Mouse (Mus musculus) stomach, embryonic 14.5 days (tissue): Measurements from ENCODE around the gene Tmem138. TPM values are rescaled to one million over a fixed set of nuclear protein-coding genes. Genes with fewer than 3 reads are reported as not detected.
A peak's percentile ranks its signal among the peaks of the same experiment; 100 is the strongest.

Experiments used
- ATAC-seq: fragments of 200-750 bp; cut with Nextera tagmentation; 2 replicates; pipeline ENCODE4 v1.8.0; 2017; ENCODE audit warnings: low read depth, moderate TSS enrichment; ENCODE audit not compliant: insufficient number of reproducible peaks, insufficient read depth, low FRiP score
- H3K27ac ChIP-seq: fragments of 300-500 bp; sonication (generic); 2 replicates; pipeline ENCODE4 v1.5.1; 2014; ENCODE audit warnings: mild to moderate bottlenecking, low read length, moderate library complexity, mixed read lengths
- H3K27me3 ChIP-seq: fragments of 300-500 bp; sonication (generic); 2 replicates; pipeline ENCODE4 v1.6.1; 2014; ENCODE audit warnings: low read length, control low read depth, mixed read lengths; ENCODE audit not compliant: control insufficient read depth, insufficient read depth
- H3K36me3 ChIP-seq: fragments of 300-500 bp; sonication (generic); 2 replicates; pipeline ENCODE4 v1.6.1; 2014; ENCODE audit warnings: mild to moderate bottlenecking, control low read depth, low read length, moderate library complexity, mixed read lengths; ENCODE audit not compliant: control insufficient read depth, insufficient read depth
- H3K4me1 ChIP-seq: fragments of 300-500 bp; sonication (generic); 2 replicates; pipeline ENCODE4 v1.6.1; 2014; ENCODE audit warnings: low read length, control low read depth, mixed read lengths; ENCODE audit not compliant: control insufficient read depth, insufficient read depth
- H3K4me2 ChIP-seq: fragments of 300-500 bp; sonication (generic); replicated peaks from 2 replicates; pipeline ENCODE4 v1.6.1; 2014; ENCODE audit warnings: low read depth, low read length, control low read depth
- H3K4me3 ChIP-seq: fragments of 300-500 bp; sonication (generic); 2 replicates; pipeline ENCODE4 v1.5.1; 2014; ENCODE audit warnings: low read depth, low read length, control low read depth
- H3K9ac ChIP-seq: fragments of 300-500 bp; sonication (generic); replicated peaks from 2 replicates; pipeline ENCODE4 v1.6.1; 2014; ENCODE audit warnings: low read depth, mild to moderate bottlenecking, control low read depth, low read length, moderate library complexity, mixed read lengths
- H3K9me3 ChIP-seq: fragments of 300-500 bp; sonication (generic); 2 replicates; pipeline ENCODE4 v1.6.1; 2016; ENCODE audit warnings: low read depth, low read length, control low read depth; ENCODE audit not compliant: control insufficient read depth
- WGBS: fragments of 180-500 bp; shearing (Covaris S2); extraction: QIAGEN DNeasy Blood & Tissue Kit; methylation state at CpG from one replicate; pipeline ENCODE4 v1.1.7; 2014; 5-methylcytosine and 5-hydroxymethylcytosine counted together
- polyA plus RNA-seq: library from polyadenylated mRNA; unstranded; fragments of >200 nt; fragmentation: Nextera tagmentation; extraction: Ambion mirVana; gene quantifications from 2 replicates; pipeline ENCODE4 v1.2.1, GENCODE M21; 2014

Tmem138 gene
- polyA plus RNA-seq, 1 experiment from 2014 or later: 38.4 TPM

DNA sequence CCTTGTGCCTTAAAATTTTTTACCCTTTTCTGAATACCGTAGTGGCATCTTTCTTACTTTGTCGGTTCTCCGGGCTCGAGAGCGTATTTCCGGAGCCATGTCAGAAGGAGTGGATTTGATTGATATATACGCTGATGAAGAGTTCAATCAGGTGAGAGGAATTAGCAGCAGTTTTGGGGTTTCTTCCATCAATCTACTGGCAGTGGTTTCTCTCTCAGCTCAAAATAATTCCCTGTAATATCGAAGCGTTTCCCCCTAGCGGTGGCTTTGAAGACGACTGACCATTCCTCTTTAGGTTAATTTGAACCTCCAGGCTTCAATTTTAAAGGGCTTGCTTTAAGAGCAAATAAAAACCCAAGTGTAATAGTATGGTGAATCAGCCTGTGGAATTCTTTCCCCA is 51.3 kb downstream of the Tmem138 start, which contains the start of gene Sdhaf2:
TSS of gene Sdhaf2 (minus strand) at position 233 of the 400 bp plus-strand sequence.
- Histone ChIP-seq H3K9ac (peak within 1 kb of the TSS; percentile 98), H3K27ac (peak within 1 kb of the TSS; percentile 98), H3K9me3 (no peaks in the 10 kb centered on the region), H3K4me1 (peaks cover 23% of the 10 kb centered on the region), H3K4me2 (peak within 1 kb of the TSS; percentile 69), H3K27me3 (no peaks in the 10 kb centered on the region), H3K36me3 (peaks cover 10% of the 10 kb centered on the region), H3K4me3 (peak within 1 kb of the TSS; percentile 96)
- under 1% methylated on average over 11 of the region's 11 CpGs for WGBS
- ATAC-seq: no peak

DNA sequence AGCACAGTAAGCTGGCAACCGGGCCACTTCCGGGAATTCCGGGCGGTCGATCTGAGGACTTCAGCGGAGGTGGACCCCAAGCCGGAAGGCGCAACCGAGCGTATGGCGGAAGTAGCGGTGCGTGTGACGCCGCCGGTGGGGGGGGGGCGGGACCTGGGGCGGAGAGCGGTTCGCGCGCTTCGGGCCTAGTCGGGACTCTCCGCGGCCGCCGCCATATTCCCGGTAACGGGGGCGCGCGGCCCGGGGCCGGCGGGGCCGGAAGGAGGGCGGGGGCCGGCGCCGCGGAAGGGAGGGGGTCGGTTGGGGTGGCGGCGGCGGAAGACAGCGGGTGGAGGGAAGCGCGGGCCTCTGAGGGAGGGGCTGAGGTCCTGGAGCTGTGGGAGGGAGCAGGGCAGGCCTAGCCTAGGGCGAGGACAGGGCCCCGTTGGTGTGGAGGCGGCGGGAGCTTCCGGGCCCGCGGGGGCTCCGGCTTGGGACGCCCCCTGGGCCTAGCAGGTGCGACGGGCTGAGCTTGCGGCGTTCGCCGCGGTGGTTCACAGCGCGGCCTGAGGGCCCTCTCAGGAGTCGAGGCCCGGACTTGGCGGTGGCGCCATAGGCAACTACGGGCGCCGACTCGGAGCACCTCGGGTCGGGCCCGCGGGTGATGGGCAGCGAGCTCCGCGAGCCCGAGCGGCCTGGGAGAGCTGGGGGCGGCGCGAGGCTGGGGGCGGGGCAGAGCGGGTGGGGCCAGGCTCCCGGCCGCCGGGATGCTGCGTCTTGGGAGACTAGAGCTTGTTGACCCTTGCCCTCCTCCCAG is 51.9 kb downstream of the Tmem138 start, which contains the start of gene Cpsf7:
TSS of gene Cpsf7 (plus strand) at position 161 of the 796 bp plus-strand sequence.
- H3K36me3 ChIP-seq: peaks cover 4% of the 10 kb centered on the region; the same call in 1 of the 2 replicates
- H3K4me2 ChIP-seq: peak within 1 kb of the TSS; percentile 69
- peak within 1 kb of the TSS; percentile 96 for H3K4me3 ChIP-seq
- peak; percentile 95 for ATAC-seq
- no peaks in the 10 kb centered on the region for H3K9me3 ChIP-seq
- under 1% methylated on average over 77 of the region's 93 CpGs for WGBS
- H3K9ac ChIP-seq: peak within 1 kb of the TSS; percentile 98
- no peaks in the 10 kb centered on the region for H3K27me3 ChIP-seq
- peaks cover 23% of the 10 kb centered on the region for H3K4me1 ChIP-seq
- peak within 1 kb of the TSS; percentile 98 for H3K27ac ChIP-seq

DNA sequence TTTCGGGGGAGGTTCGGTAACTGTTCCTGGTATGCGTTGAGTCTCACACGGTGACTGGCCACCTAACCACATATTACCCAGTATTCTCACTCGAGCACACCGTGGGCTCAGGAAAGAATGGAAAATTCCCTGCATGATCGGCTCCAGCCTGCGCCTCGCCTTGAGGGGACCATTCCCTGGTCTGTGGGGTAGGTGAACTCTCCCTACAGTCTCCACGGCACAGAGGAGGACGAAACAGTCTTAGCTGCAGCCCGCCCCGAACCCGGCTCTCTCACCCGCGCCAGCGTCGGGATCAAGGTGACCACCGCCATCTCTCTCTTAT is 52.4 kb downstream of the Tmem138 start:
- Histone ChIP-seq H3K9me3 (no peaks in the 10 kb centered on the region), H3K27me3 (no peaks in the 10 kb centered on the region), H3K9ac (peak overlapping the region; percentile 98), H3K4me2 (peak overlapping the region; percentile 69), H3K27ac (peak overlapping the region; percentile 98), H3K4me3 (peak overlapping the region; percentile 96), H3K4me1 (peaks cover 23% of the 10 kb centered on the region), H3K36me3 (peaks cover 4% of the 10 kb centered on the region; the same call in 1 of the 2 replicates)
- no peak for ATAC-seq
- WGBS: under 1% methylated on average over 19 of the region's 19 CpGs

DNA sequence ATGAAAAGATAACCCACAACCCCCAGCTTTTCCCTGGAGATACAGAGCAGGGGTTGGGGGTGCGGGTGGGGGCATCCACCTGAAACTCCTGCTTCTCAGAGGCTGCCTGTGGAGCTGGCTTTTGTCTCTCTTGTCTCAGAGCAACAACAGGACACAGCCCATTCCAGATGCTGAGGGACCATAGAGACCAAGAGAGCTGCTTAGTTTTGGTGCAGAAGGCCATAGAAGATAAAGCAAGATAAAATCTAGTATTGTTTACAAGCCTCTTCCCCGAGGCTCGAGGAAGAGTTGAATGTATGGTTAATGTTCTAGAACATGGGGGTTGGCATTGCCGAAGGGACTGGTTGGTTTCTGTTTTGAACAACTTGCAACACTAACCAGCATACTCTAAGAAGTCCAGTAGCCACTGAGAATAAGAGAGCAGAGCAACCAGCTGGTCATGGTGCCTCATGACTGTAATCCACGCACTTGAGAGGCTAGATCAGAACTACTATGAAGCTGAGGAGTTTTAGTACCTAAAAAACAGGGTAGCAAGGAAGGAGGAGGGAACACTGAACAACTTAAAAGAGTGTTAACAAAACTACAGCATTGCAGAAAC is 53.6 kb downstream of the Tmem138 start:
- Histone ChIP-seq H3K4me1 (peaks cover 23% of the 10 kb centered on the region), H3K4me2 (peak overlapping the region; percentile 18; the same call in 1 of the 2 replicates), H3K9ac (no peak overlapping the region), H3K36me3 (peaks cover 4% of the 10 kb centered on the region; the same call in 1 of the 2 replicates), H3K27ac (no peak overlapping the region), H3K9me3 (no peaks in the 10 kb centered on the region), H3K4me3 (0 out of 2 replicates have a peak overlapping the region, but pooled peaks have one; percentile 96), H3K27me3 (no peaks in the 10 kb centered on the region)
- ATAC-seq: no peak
- 71% methylated on average over 5 of the region's 5 CpGs for WGBS

DNA sequence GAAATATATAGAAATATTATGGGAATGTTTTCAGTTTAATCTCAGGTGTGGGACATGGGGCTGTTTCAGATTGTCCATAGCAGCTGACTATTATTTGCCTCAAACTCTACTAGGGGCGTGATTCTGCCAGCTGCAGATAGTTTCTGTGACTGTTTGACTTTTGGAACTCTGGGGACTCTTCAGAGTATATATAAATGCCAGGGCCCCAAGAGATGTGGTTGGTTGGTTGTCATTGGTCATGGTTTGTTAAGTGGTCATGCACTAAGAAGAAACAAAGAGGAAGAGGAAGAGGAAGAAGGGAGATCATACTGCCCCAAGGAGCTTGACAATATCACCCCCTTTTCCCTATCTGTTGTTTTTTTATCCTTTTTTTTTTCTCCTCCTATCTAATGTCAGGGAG is 55.2 kb downstream of the Tmem138 start:
- 84% methylated on average over 1 of the region's 1 CpGs for WGBS
- no peak overlapping the region for H3K9ac ChIP-seq
- H3K4me2 ChIP-seq: no peak overlapping the region
- H3K4me3 ChIP-seq: no peak overlapping the region
- peaks cover 8% of the 10 kb centered on the region; the same call in 1 of the 2 replicates for H3K36me3 ChIP-seq
- H3K27ac ChIP-seq: no peak overlapping the region
- peaks cover 19% of the 10 kb centered on the region for H3K4me1 ChIP-seq
- no peaks in the 10 kb centered on the region for H3K9me3 ChIP-seq
- no peak for ATAC-seq
- no peaks in the 10 kb centered on the region for H3K27me3 ChIP-seq

Other genes with a start within 250 kb of the Tmem138 start
- 1.2 and 1.6 TPM in 2 replicates for gene Syt7, start 188.3 kb downstream of the Tmem138 start, polyA plus RNA-seq
- 0.42 and 0.66 TPM in 2 replicates for gene Lrrc10b, start 119.9 kb downstream of the Tmem138 start, polyA plus RNA-seq
- 0.17 TPM in 1 of 2 replicates, not detected in the other for gene Ppp1r32, start 94.4 kb downstream of the Tmem138 start, polyA plus RNA-seq
- gene Cpsf7, start 52.1 kb downstream of the Tmem138 start, polyA plus RNA-seq: 57.1 and 58.8 TPM in 2 replicates
- 57.9 and 64.5 TPM in 2 replicates for gene Sdhaf2, start 51.2 kb downstream of the Tmem138 start, polyA plus RNA-seq
- gene Tmem216, start 21.1 kb downstream of the Tmem138 start, polyA plus RNA-seq: 52.7 and 53.8 TPM in 2 replicates
- gene Cyb561a3, start 190 bp downstream of the Tmem138 start, polyA plus RNA-seq: 18.9 TPM in 2 replicates
- gene Ddb1, start 28.0 kb upstream of the Tmem138 start, polyA plus RNA-seq: 303 and 313 TPM in 2 replicates
- gene Tkfc, start 28.3 kb upstream of the Tmem138 start, polyA plus RNA-seq: 17.7 and 19.2 TPM in 2 replicates
- gene Vwce, start 56.9 kb upstream of the Tmem138 start, polyA plus RNA-seq: 1.1 and 1.9 TPM in 2 replicates
- gene Pga5, start 100.7 kb upstream of the Tmem138 start, polyA plus RNA-seq: 10.2 and 14.1 TPM in 2 replicates
- gene Vps37c, start 111.4 kb upstream of the Tmem138 start, polyA plus RNA-seq: 37.5 and 40.4 TPM in 2 replicates
- 0.77 and 2.1 TPM in 2 replicates for gene Cd5, start 161.6 kb upstream of the Tmem138 start, polyA plus RNA-seq